Mouse (Mus musculus): Measurements from ENCODE around the gene Gm20721.

GRCm38 (mm10) chr2:174294457-174294856 is 52.1 kb downstream of the Gm20721 start:
- TF ChIP-seq POLR2A (IDR thresholded peaks at IDR 0.05; ENCODE audit: borderline replicate concordance, insufficient read depth, low read length) (no peak), CTCF (IDR thresholded peaks at IDR 0.05; ENCODE audit: borderline replicate concordance, insufficient read depth, low read depth, low read length) (no peak)
